Mouse (Mus musculus) kidney, postnatal 0 days (tissue): ENCODE measurements around the gene Dcdc2c. TPM values are rescaled to one million over a fixed set of nuclear protein-coding genes. Genes with fewer than 3 reads are reported as not detected.

Experiments used
- ATAC-seq: fragments of 200-750 bp; cut with Nextera tagmentation; replicated peaks from 2 replicates; pipeline ENCODE4 v1.8.0; 2017; ENCODE audit warnings: low read depth, moderate number of reproducible peaks, moderate TSS enrichment, moderate library complexity; ENCODE audit not compliant: low FRiP score
- DNase-seq: peaks from one replicate; pipeline ENCODE4 v3.0.0-alpha.2; 2016; ENCODE audit warnings: low spot score
- H3K27ac ChIP-seq: fragments of 300-500 bp; sonication (generic); 2 replicates; pipeline ENCODE4 v1.5.1; 2014; ENCODE audit warnings: mild to moderate bottlenecking
- H3K27me3 ChIP-seq: fragments of 300-500 bp; sonication (generic); 2 replicates; pipeline ENCODE4 v1.6.1; 2014; ENCODE audit warnings: low read length, mixed read lengths; ENCODE audit not compliant: insufficient read depth
- H3K36me3 ChIP-seq: fragments of 300-500 bp; sonication (generic); 2 replicates; pipeline ENCODE4 v1.6.1; 2014; ENCODE audit warnings: low read length, mixed read lengths; ENCODE audit not compliant: insufficient read depth
- H3K4me1 ChIP-seq: fragments of 300-500 bp; sonication (generic); replicated peaks from 2 replicates; pipeline ENCODE4 v1.6.1; 2014; ENCODE audit warnings: antibody characterized with exemption, low read length, mixed read lengths; ENCODE audit not compliant: insufficient read depth
- H3K4me2 ChIP-seq: fragments of 300-500 bp; sonication (generic); 2 replicates; pipeline ENCODE4 v1.6.1; 2014; ENCODE audit warnings: mild to moderate bottlenecking, low read length, moderate library complexity, mixed read lengths
- H3K4me3 ChIP-seq: fragments of 300-500 bp; sonication (generic); replicated peaks from 2 replicates; pipeline ENCODE4 v1.5.1; 2014; ENCODE audit warnings: low read depth, low read length
- H3K9ac ChIP-seq: fragments of 300-500 bp; sonication (generic); 2 replicates; pipeline ENCODE4 v1.6.1; 2014; ENCODE audit warnings: low read depth, low read length
- H3K9me3 ChIP-seq: fragments of 300-500 bp; sonication (generic); replicated peaks from 2 replicates; pipeline ENCODE4 v1.6.1; 2016; ENCODE audit warnings: low read length, inconsistent platforms, mixed read lengths
- CTCF ChIP-seq: IDR thresholded peaks from 2 replicates; pipeline ENCODE4 v1.5.1; 2016; ENCODE audit warnings: antibody characterized with exemption, low read depth, mild to moderate bottlenecking, moderate library complexity
- WGBS: fragments of 180-500 bp; shearing (Covaris S2); extraction: QIAGEN DNeasy Blood & Tissue Kit; methylation state at CpG from one replicate; pipeline ENCODE4 v1.1.7; 2014; 5-methylcytosine and 5-hydroxymethylcytosine counted together
- polyA plus RNA-seq: library from polyadenylated mRNA; unstranded; fragments of >200 nt; fragmentation: Nextera tagmentation; extraction: Ambion mirVana; gene quantifications from 2 replicates; pipeline ENCODE4 v1.2.1, GENCODE M21; 2015

Gene Dcdc2c
- polyA plus RNA-seq, 1 experiment from 2014 or later, result not detected

DNA sequence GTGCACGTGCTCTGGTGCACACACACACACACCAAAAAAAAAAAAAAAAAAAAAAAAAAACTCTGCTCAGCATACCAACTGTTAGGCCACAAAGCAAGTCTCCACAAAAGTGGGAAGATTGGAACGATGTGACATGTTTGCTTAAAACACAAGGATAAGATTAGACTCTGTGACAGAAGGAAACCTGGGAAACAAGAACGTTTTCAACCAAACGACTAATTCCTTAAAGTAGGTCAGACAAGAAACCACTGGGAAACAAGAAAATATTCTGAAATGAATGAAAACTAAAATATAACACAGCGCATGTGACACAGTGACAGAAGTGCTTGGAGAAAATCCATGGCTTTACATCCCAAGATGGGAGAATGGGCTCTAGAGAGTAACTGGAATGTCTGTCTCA lies 57.9 kb downstream of the Dcdc2c start:
- no peak for TF ChIP-seq CTCF

GRCm38 (mm10) chr12:28482483-28483160 lies 69.6 kb downstream of the Dcdc2c start:
- TF ChIP-seq CTCF, result no peak
- 56% methylated on average over 10 of the region's 10 CpGs for WGBS
- Histone ChIP-seq H3K27me3 (no peaks in the 10 kb centered on the region), H3K36me3 (no peaks in the 10 kb centered on the region), H3K4me2 (no peak overlapping the region), H3K27ac (no peak overlapping the region), H3K9me3 (no peaks in the 10 kb centered on the region), H3K4me3 (no peak overlapping the region), H3K9ac (no peak overlapping the region), H3K4me1 (no peaks in the 10 kb centered on the region)
- ATAC-seq, result no peak
- DNase-seq, result no peak

More for the DNA sequence above, 57.9 kb downstream of the Dcdc2c start:
- no peak overlapping the region for H3K27ac ChIP-seq
- no peaks in the 10 kb centered on the region for H3K4me1 ChIP-seq
- H3K4me2 ChIP-seq, result no peak overlapping the region
- ATAC-seq, result no peak
- H3K27me3 ChIP-seq, result no peaks in the 10 kb centered on the region
- DNase-seq, result no peak
- no peaks in the 10 kb centered on the region for H3K36me3 ChIP-seq
- no peak overlapping the region for H3K4me3 ChIP-seq
- H3K9me3 ChIP-seq, result no peaks in the 10 kb centered on the region
- 92% methylated on average over 5 of the region's 5 CpGs for WGBS
- no peak overlapping the region for H3K9ac ChIP-seq

DNA sequence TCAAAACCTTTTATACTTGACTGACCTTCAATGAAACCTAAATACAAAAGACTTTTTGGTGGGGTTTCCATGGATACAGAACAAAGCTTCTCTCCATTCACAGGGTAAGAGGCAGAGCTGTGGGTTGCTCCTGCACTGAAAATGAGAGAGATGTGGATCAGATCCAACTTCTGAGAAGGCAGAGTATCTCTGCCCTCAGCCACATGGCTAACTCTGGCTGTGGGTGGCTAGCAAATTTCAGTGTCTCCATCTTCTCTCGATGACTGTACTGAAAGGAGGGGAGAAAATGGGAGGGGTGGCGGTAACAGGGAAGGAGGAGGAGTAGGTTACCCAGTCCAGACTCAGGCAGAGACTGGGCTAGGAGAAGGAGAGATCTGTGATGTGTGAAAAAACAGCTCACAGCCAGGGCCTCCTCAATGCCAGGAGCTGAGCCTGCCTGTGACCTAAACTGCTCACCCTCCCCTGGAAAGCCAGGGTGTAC lies 91.2 kb downstream of the Dcdc2c start:
- no peak for TF ChIP-seq CTCF
- Histone ChIP-seq H3K9me3 (no peaks in the 10 kb centered on the region), H3K4me3 (no peak overlapping the region), H3K36me3 (no peaks in the 10 kb centered on the region), H3K4me2 (no peak overlapping the region), H3K27ac (no peak overlapping the region), H3K9ac (no peak overlapping the region), H3K4me1 (no peaks in the 10 kb centered on the region), H3K27me3 (no peaks in the 10 kb centered on the region)
- DNase-seq (no peak), ATAC-seq (no peak)
- 61% methylated on average over 2 of the region's 2 CpGs for WGBS

DNA sequence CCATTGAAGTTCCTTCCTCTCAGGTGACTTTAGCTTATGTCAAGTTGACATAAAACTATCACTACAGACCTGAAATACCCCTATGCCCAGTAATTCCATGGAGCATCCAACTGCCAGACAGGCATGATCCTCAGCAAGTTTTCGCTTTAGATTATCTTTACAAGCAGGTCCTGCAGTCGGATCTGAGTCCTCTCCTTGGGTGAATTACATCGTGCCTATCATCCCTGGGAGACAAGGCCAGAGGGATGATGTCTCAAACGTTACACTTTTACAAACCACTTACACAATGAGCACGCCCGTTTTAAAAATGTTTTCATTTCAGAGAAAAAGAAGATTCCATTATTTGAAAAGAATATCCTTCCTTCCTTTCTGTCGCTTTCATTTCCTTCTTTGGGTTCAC lies 91.7 kb downstream of the Dcdc2c start:
- Histone ChIP-seq H3K27ac (no peak overlapping the region), H3K27me3 (no peaks in the 10 kb centered on the region), H3K4me1 (no peaks in the 10 kb centered on the region), H3K36me3 (no peaks in the 10 kb centered on the region), H3K9ac (no peak overlapping the region), H3K4me3 (no peak overlapping the region), H3K4me2 (no peak overlapping the region), H3K9me3 (no peaks in the 10 kb centered on the region)
- DNase-seq (no peak), ATAC-seq (no peak)
- TF ChIP-seq CTCF, result no peak
- WGBS, result 78% methylated on average over 7 of the region's 7 CpGs

GRCm38 (mm10) chr12:28458786-28459185 lies 93.4 kb downstream of the Dcdc2c start:
- ATAC-seq, result no peak
- H3K4me1 ChIP-seq, result no peaks in the 10 kb centered on the region
- no peak for DNase-seq

DNA sequence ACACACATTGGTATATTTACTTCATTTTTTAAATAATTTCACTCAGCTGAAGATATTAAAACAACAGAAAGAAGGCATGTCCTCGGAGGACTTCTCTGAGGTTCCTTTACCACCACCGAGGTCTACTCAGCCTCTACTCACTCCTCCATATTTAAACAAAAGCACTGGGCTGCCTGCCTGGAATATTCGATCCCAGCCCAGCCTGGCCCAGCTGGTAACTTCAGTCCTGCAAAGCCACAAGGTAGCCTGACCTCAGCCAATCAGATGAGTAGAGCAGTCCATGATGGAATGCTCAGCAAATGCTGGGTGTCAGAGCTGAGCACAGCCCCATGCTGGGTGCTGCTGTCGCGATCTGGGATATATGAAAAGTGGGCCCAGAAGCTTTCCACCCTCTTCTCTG lies 115.7 kb downstream of the Dcdc2c start:
- DNase-seq, result no peak
- no peaks in the 10 kb centered on the region for H3K36me3 ChIP-seq
- WGBS, result 72% methylated on average over 5 of the region's 5 CpGs

More at GRCm38 (mm10) chr12:28458786-28459185, 93.4 kb downstream of the Dcdc2c start:
- Histone ChIP-seq H3K27ac (no peak overlapping the region), H3K27me3 (no peaks in the 10 kb centered on the region), H3K9me3 (no peaks in the 10 kb centered on the region), H3K4me2 (no peak overlapping the region), H3K36me3 (no peaks in the 10 kb centered on the region), H3K9ac (no peak overlapping the region), H3K4me3 (no peak overlapping the region)
- no peak for TF ChIP-seq CTCF
- 97% methylated on average over 5 of the region's 5 CpGs for WGBS

DNA sequence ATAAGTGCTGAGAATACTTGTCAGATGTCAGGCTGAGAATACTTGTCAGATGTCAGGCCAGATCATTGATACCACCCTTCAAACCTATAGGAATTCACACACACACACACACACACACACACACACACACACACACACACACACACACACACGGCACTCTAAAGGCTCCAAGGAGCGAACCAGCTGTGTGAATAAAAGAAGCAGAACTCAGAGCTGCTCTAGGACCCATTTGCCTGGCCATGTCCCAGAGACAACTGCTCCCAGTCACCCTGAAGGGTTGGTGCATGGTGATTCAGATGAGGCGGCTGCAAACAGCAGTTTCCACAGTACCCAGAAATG lies 119.5 kb downstream of the Dcdc2c start:
- 92% methylated on average over 3 of the region's 3 CpGs for WGBS

More for the DNA sequence above, 115.7 kb downstream of the Dcdc2c start:
- H3K27ac ChIP-seq, result no peak overlapping the region
- no peak for TF ChIP-seq CTCF
- H3K4me3 ChIP-seq, result no peak overlapping the region
- no peaks in the 10 kb centered on the region for H3K9me3 ChIP-seq
- H3K27me3 ChIP-seq, result no peaks in the 10 kb centered on the region
- H3K4me1 ChIP-seq, result no peaks in the 10 kb centered on the region
- no peak for ATAC-seq
- H3K9ac ChIP-seq, result no peak overlapping the region
- no peak overlapping the region for H3K4me2 ChIP-seq

More for the DNA sequence above, 119.5 kb downstream of the Dcdc2c start:
- no peak for TF ChIP-seq CTCF
- Histone ChIP-seq H3K4me2 (no peak overlapping the region), H3K4me3 (no peak overlapping the region), H3K27me3 (no peaks in the 10 kb centered on the region), H3K27ac (no peak overlapping the region), H3K4me1 (no peaks in the 10 kb centered on the region), H3K36me3 (no peaks in the 10 kb centered on the region), H3K9ac (no peak overlapping the region), H3K9me3 (no peaks in the 10 kb centered on the region)
- DNase-seq, result no peak
- no peak for ATAC-seq
